Mouse (Mus musculus) brain, embryonic 14.5 days (tissue): ENCODE results near the gene Rev3l.

ENCODE experiments used
- CTCF ChIP-seq: fragments of 200-500 bp; IDR thresholded peaks from 2 replicates; pipeline ENCODE4 v1.5.1; 2012; ENCODE audit warnings: inconsistent platforms, mild to moderate bottlenecking, moderate library complexity, borderline replicate concordance; ENCODE audit not compliant: insufficient read depth, insufficient read length; ENCODE audit errors: extremely low read depth
- POLR2A ChIP-seq: fragments of 200-500 bp; IDR thresholded peaks from 2 replicates; pipeline ENCODE4 v1.6.1; 2012; ENCODE audit warnings: mild to moderate bottlenecking, inconsistent platforms, borderline replicate concordance; ENCODE audit not compliant: poor library complexity, insufficient read depth, insufficient read length, severe bottlenecking; ENCODE audit errors: extremely low read depth

GRCm38 (mm10) chr10:39682556-39682955 lies 49.4 kb upstream of the Rev3l start:
- TF ChIP-seq CTCF (no peak), POLR2A (no peak)
